Mouse (Mus musculus): ENCODE data around the gene Dlg4. TPM values are rescaled to one million over a fixed set of nuclear protein-coding genes. Genes with fewer than 3 reads are reported as not detected.

Dlg4 gene
- polyA plus RNA-seq, 1 experiment from 2014 or later: 4.7 TPM

- no peak for ATAC-seq (replicated peaks; ENCODE audit: extremely low read depth, insufficient read depth, low FRiP score)
- no peaks in the 10 kb centered on the region for H3K27me3 ChIP-seq (ENCODE audit: control insufficient read depth, insufficient read depth, low read length)
- H3K4me1 ChIP-seq (ENCODE audit: control insufficient read depth, insufficient read depth, low read length): no peaks in the 10 kb centered on the region
- no peak overlapping the region for H3K4me3 ChIP-seq (ENCODE audit: low read length)
- no peaks in the 10 kb centered on the region for H3K36me3 ChIP-seq (ENCODE audit: control insufficient read depth, insufficient read depth)
- 45% methylated on average over 9 of the region's 9 CpGs for WGBS
- H3K27ac ChIP-seq (ENCODE audit: low read length): no peak overlapping the region
- H3K4me2 ChIP-seq (ENCODE audit: low read depth, low read length): no peak overlapping the region
- H3K9ac ChIP-seq (ENCODE audit: low read length): no peak overlapping the region
- H3K9me3 ChIP-seq (replicated peaks; ENCODE audit: control insufficient read depth, low read length): no peaks in the 10 kb centered on the region
Observed at GRCm38 (mm10) chr11:70045435-70045834, 28.7 kb downstream of the Dlg4 start.

GRCm38 (mm10) chr11:70049366-70049765, 32.6 kb downstream of the Dlg4 start:
- no peaks in the 10 kb centered on the region for H3K9me3 ChIP-seq (replicated peaks; ENCODE audit: control insufficient read depth, low read length)
- H3K4me3 ChIP-seq (ENCODE audit: low read length): no peak overlapping the region
- H3K27me3 ChIP-seq (ENCODE audit: control insufficient read depth, insufficient read depth, low read length): no peaks in the 10 kb centered on the region
- no peak overlapping the region for H3K9ac ChIP-seq (ENCODE audit: low read length)
- H3K4me2 ChIP-seq (ENCODE audit: low read depth, low read length): no peak overlapping the region
- H3K36me3 ChIP-seq (ENCODE audit: control insufficient read depth, insufficient read depth): no peaks in the 10 kb centered on the region
- no peak for ATAC-seq (replicated peaks; ENCODE audit: extremely low read depth, insufficient read depth, low FRiP score)
- H3K27ac ChIP-seq (ENCODE audit: low read length): no peak overlapping the region
- no peaks in the 10 kb centered on the region for H3K4me1 ChIP-seq (ENCODE audit: control insufficient read depth, insufficient read depth, low read length)
- 73% methylated on average over 6 of the region's 6 CpGs for WGBS

GRCm38 (mm10) chr11:70049816-70050215, 33.1 kb downstream of the Dlg4 start:
- H3K9me3 ChIP-seq (replicated peaks; ENCODE audit: control insufficient read depth, low read length): no peaks in the 10 kb centered on the region
- H3K4me1 ChIP-seq (ENCODE audit: control insufficient read depth, insufficient read depth, low read length): no peaks in the 10 kb centered on the region
- 51% methylated on average over 10 of the region's 10 CpGs for WGBS
- no peak overlapping the region for H3K9ac ChIP-seq (ENCODE audit: low read length)
- H3K27me3 ChIP-seq (ENCODE audit: control insufficient read depth, insufficient read depth, low read length): no peaks in the 10 kb centered on the region
- no peak overlapping the region for H3K27ac ChIP-seq (ENCODE audit: low read length)
- ATAC-seq (replicated peaks; ENCODE audit: extremely low read depth, insufficient read depth, low FRiP score): no peak
- H3K36me3 ChIP-seq (ENCODE audit: control insufficient read depth, insufficient read depth): no peaks in the 10 kb centered on the region
- no peak overlapping the region for H3K4me2 ChIP-seq (ENCODE audit: low read depth, low read length)
- no peak overlapping the region for H3K4me3 ChIP-seq (ENCODE audit: low read length)

GRCm38 (mm10) chr11:70053156-70053555, 36.4 kb downstream of the Dlg4 start:
- H3K27ac ChIP-seq (ENCODE audit: low read length): no peak overlapping the region
- no peaks in the 10 kb centered on the region for H3K36me3 ChIP-seq (ENCODE audit: control insufficient read depth, insufficient read depth)
- 61% methylated on average over 7 of the region's 7 CpGs for WGBS
- H3K4me3 ChIP-seq (ENCODE audit: low read length): no peak overlapping the region
- no peak for ATAC-seq (replicated peaks; ENCODE audit: extremely low read depth, insufficient read depth, low FRiP score)
- no peak overlapping the region for H3K4me2 ChIP-seq (ENCODE audit: low read depth, low read length)
- H3K4me1 ChIP-seq (ENCODE audit: control insufficient read depth, insufficient read depth, low read length): no peaks in the 10 kb centered on the region
- H3K9me3 ChIP-seq (replicated peaks; ENCODE audit: control insufficient read depth, low read length): no peaks in the 10 kb centered on the region
- no peak overlapping the region for H3K9ac ChIP-seq (ENCODE audit: low read length)
- peaks cover 2% of the 10 kb centered on the region; the same call in 1 of the 2 replicates for H3K27me3 ChIP-seq (ENCODE audit: control insufficient read depth, insufficient read depth, low read length)

GRCm38 (mm10) chr11:70053898-70054570, 37.3 kb downstream of the Dlg4 start, which contains the start of gene Asgr1:
TSS of gene Asgr1 (plus strand) at chr11:70054085.
- H3K4me3 ChIP-seq (ENCODE audit: low read length): no peak within 1 kb of the TSS
- peaks cover 2% of the 10 kb centered on the region; the same call in 1 of the 2 replicates for H3K27me3 ChIP-seq (ENCODE audit: control insufficient read depth, insufficient read depth, low read length)
- no peak for ATAC-seq (replicated peaks; ENCODE audit: extremely low read depth, insufficient read depth, low FRiP score)
- H3K4me1 ChIP-seq (ENCODE audit: control insufficient read depth, insufficient read depth, low read length): no peaks in the 10 kb centered on the region
- no peaks in the 10 kb centered on the region for H3K9me3 ChIP-seq (replicated peaks; ENCODE audit: control insufficient read depth, low read length)
- H3K4me2 ChIP-seq (ENCODE audit: low read depth, low read length): no peak within 1 kb of the TSS
- H3K36me3 ChIP-seq (ENCODE audit: control insufficient read depth, insufficient read depth): no peaks in the 10 kb centered on the region
- 83% methylated on average over 10 of the region's 10 CpGs for WGBS
- no peak within 1 kb of the TSS for H3K9ac ChIP-seq (ENCODE audit: low read length)
- no peak within 1 kb of the TSS for H3K27ac ChIP-seq (ENCODE audit: low read length)

- H3K4me1 ChIP-seq (ENCODE audit: control insufficient read depth, insufficient read depth, low read length): no peaks in the 10 kb centered on the region
- no peaks in the 10 kb centered on the region for H3K36me3 ChIP-seq (ENCODE audit: control insufficient read depth, insufficient read depth)
- no peaks in the 10 kb centered on the region for H3K9me3 ChIP-seq (replicated peaks; ENCODE audit: control insufficient read depth, low read length)
- H3K4me3 ChIP-seq (ENCODE audit: low read length): no peak overlapping the region
- H3K9ac ChIP-seq (ENCODE audit: low read length): no peak overlapping the region
- peak overlapping the region; percentile 31; the same call in 1 of the 2 replicates for H3K4me2 ChIP-seq (ENCODE audit: low read depth, low read length)
- no peak for ATAC-seq (replicated peaks; ENCODE audit: extremely low read depth, insufficient read depth, low FRiP score)
- 22% methylated on average over 18 of the region's 18 CpGs for WGBS
- peaks cover 2% of the 10 kb centered on the region; the same call in 1 of the 2 replicates for H3K27me3 ChIP-seq (ENCODE audit: control insufficient read depth, insufficient read depth, low read length)
- H3K27ac ChIP-seq (ENCODE audit: low read length): no peak overlapping the region
Observed at GRCm38 (mm10) chr11:70055618-70056214, 39.0 kb downstream of the Dlg4 start.

- 90% methylated on average over 9 of the region's 9 CpGs for WGBS
- no peaks in the 10 kb centered on the region for H3K36me3 ChIP-seq (ENCODE audit: control insufficient read depth, insufficient read depth)
- H3K4me3 ChIP-seq (ENCODE audit: low read length): no peak overlapping the region
- no peaks in the 10 kb centered on the region for H3K4me1 ChIP-seq (ENCODE audit: control insufficient read depth, insufficient read depth, low read length)
- no peak overlapping the region for H3K27ac ChIP-seq (ENCODE audit: low read length)
- H3K4me2 ChIP-seq (ENCODE audit: low read depth, low read length): no peak overlapping the region
- H3K27me3 ChIP-seq (ENCODE audit: control insufficient read depth, insufficient read depth, low read length): peaks cover 2% of the 10 kb centered on the region; the same call in 1 of the 2 replicates
- ATAC-seq (replicated peaks; ENCODE audit: extremely low read depth, insufficient read depth, low FRiP score): no peak
- H3K9me3 ChIP-seq (replicated peaks; ENCODE audit: control insufficient read depth, low read length): no peaks in the 10 kb centered on the region
- no peak overlapping the region for H3K9ac ChIP-seq (ENCODE audit: low read length)
Observed at GRCm38 (mm10) chr11:70057805-70058204, 41.1 kb downstream of the Dlg4 start.

GRCm38 (mm10) chr11:70059930-70060329, 43.2 kb downstream of the Dlg4 start:
- Histone ChIP-seq H3K36me3 (ENCODE audit: control insufficient read depth, insufficient read depth) (no peaks in the 10 kb centered on the region), H3K27me3 (ENCODE audit: control insufficient read depth, insufficient read depth, low read length) (peaks cover 2% of the 10 kb centered on the region; the same call in 1 of the 2 replicates), H3K27ac (ENCODE audit: low read length) (no peak overlapping the region), H3K4me3 (ENCODE audit: low read length) (no peak overlapping the region), H3K9ac (ENCODE audit: low read length) (no peak overlapping the region), H3K4me2 (ENCODE audit: low read depth, low read length) (no peak overlapping the region), H3K4me1 (ENCODE audit: control insufficient read depth, insufficient read depth, low read length) (no peaks in the 10 kb centered on the region), H3K9me3 (replicated peaks; ENCODE audit: control insufficient read depth, low read length) (no peaks in the 10 kb centered on the region; the same call in 1 of the 2 replicates)
- no peak for ATAC-seq (replicated peaks; ENCODE audit: extremely low read depth, insufficient read depth, low FRiP score)
- 26% methylated on average over 6 of the region's 6 CpGs for whole genome bisulfite sequencing

GRCm38 (mm10) chr11:70063053-70063452, 46.3 kb downstream of the Dlg4 start:
- H3K4me2 ChIP-seq (ENCODE audit: low read depth, low read length): no peak overlapping the region
- 72% methylated on average over 3 of the region's 3 CpGs for WGBS
- no peaks in the 10 kb centered on the region for H3K36me3 ChIP-seq (ENCODE audit: control insufficient read depth, insufficient read depth)
- ATAC-seq (replicated peaks; ENCODE audit: extremely low read depth, insufficient read depth, low FRiP score): no peak
- no peaks in the 10 kb centered on the region for H3K4me1 ChIP-seq (ENCODE audit: control insufficient read depth, insufficient read depth, low read length)
- H3K27ac ChIP-seq (ENCODE audit: low read length): no peak overlapping the region
- H3K4me3 ChIP-seq (ENCODE audit: low read length): no peak overlapping the region
- H3K9me3 ChIP-seq (replicated peaks; ENCODE audit: control insufficient read depth, low read length): no peaks in the 10 kb centered on the region; the same call in 1 of the 2 replicates
- no peaks in the 10 kb centered on the region for H3K27me3 ChIP-seq (ENCODE audit: control insufficient read depth, insufficient read depth, low read length)
- H3K9ac ChIP-seq (ENCODE audit: low read length): no peak overlapping the region
